Mouse (Mus musculus) myocyte (in vitro differentiated cells): ENCODE measurements around the gene Dcun1d1. TPM values are rescaled to one million over a fixed set of nuclear protein-coding genes. Genes with fewer than 3 reads are reported as not detected.

Source experiments
- H3K27me3 ChIP-seq: one replicate; pipeline ENCODE4 v1.6.1; 2011; ENCODE audit not compliant: control insufficient read depth, insufficient read depth, insufficient read length
- H3K36me3 ChIP-seq: one replicate; pipeline ENCODE4 v1.6.1; 2011; ENCODE audit not compliant: control insufficient read depth, insufficient read depth
- H3K4me2 ChIP-seq: one replicate; pipeline ENCODE4 v1.6.1; 2011; ENCODE audit warnings: low read depth, control low read depth
- H3K4me3 ChIP-seq: one replicate; pipeline ENCODE4 v1.5.1; 2011; ENCODE audit warnings: mild to moderate bottlenecking, control low read depth, moderate library complexity
- H3K79me2 ChIP-seq: one replicate; pipeline ENCODE4 v1.6.1; 2011; ENCODE audit not compliant: control insufficient read depth, insufficient read depth
- H3ac ChIP-seq: one replicate; pipeline ENCODE4 v1.6.1; 2011; ENCODE audit not compliant: control insufficient read depth, insufficient read length
- CEBPB ChIP-seq: IDR thresholded peaks from 2 replicates; pipeline ENCODE4 v1.6.1; 2011; ENCODE audit warnings: mild to moderate bottlenecking, moderate library complexity; ENCODE audit not compliant: poor library complexity, insufficient read depth, severe bottlenecking
- E2F4 ChIP-seq: IDR thresholded peaks from one replicate; pipeline ENCODE4 v1.6.1; 2011; ENCODE audit warnings: mild to moderate bottlenecking, control low read depth, moderate library complexity; ENCODE audit not compliant: insufficient read depth
- MAX ChIP-seq: IDR thresholded peaks from one replicate; pipeline ENCODE4 v1.6.1; 2011; ENCODE audit warnings: low read depth, mild to moderate bottlenecking, control low read depth
- MYOD1 ChIP-seq, 3 experiments: IDR thresholded peaks; one replicate each; pipeline ENCODE4 v1.6.1; 2011; ENCODE audit warnings: control low read depth in 2 of 3, low read depth in 2 of 3, mild to moderate bottlenecking in 2 of 3, moderate library complexity in 1 of 3; ENCODE audit not compliant: insufficient read length in 2 of 3, control insufficient read depth in 1 of 3
- MYOG ChIP-seq, 3 experiments: IDR thresholded peaks; one replicate each; pipeline ENCODE4 v1.6.1; 2011; ENCODE audit warnings: control low read depth in 2 of 3, low read depth in 2 of 3, mild to moderate bottlenecking in 2 of 3; ENCODE audit not compliant: insufficient read length in 2 of 3, control insufficient read depth in 1 of 3, insufficient read depth in 1 of 3
- POLR2A ChIP-seq: IDR thresholded peaks from one replicate; pipeline ENCODE4 v1.6.1; 2011; ENCODE audit warnings: low read depth, mild to moderate bottlenecking, control low read depth, moderate library complexity; ENCODE audit not compliant: insufficient read length
- POLR2AphosphoS2 ChIP-seq: IDR thresholded peaks from one replicate; pipeline ENCODE4 v1.6.1; 2011; ENCODE audit warnings: low read depth, control low read depth; ENCODE audit not compliant: insufficient read length
- REST ChIP-seq: IDR thresholded peaks from one replicate; pipeline ENCODE4 v1.6.1; 2011; ENCODE audit warnings: mild to moderate bottlenecking, control low read depth, moderate library complexity; ENCODE audit not compliant: insufficient read depth, insufficient read length
- SRF ChIP-seq: IDR thresholded peaks from one replicate; pipeline ENCODE4 v1.6.1; 2011; ENCODE audit warnings: low read depth; ENCODE audit not compliant: control insufficient read depth, insufficient read length
- TCF12 ChIP-seq: IDR thresholded peaks from one replicate; pipeline ENCODE4 v1.6.1; 2011; ENCODE audit warnings: mild to moderate bottlenecking, control low read depth; ENCODE audit not compliant: poor library complexity, insufficient read depth, severe bottlenecking
- TCF3 ChIP-seq: IDR thresholded peaks from one replicate; pipeline ENCODE4 v1.6.1; 2011; ENCODE audit warnings: low read depth, control low read depth; ENCODE audit not compliant: insufficient read length
- USF1 ChIP-seq: IDR thresholded peaks from one replicate; pipeline ENCODE4 v1.6.1; 2011; ENCODE audit warnings: low read depth, mild to moderate bottlenecking, control low read depth, moderate library complexity
- polyA plus RNA-seq: library from polyadenylated mRNA; unstranded; fragments of >200 nt; fragmentation: generic; extraction: Trizol; gene quantifications from one replicate; pipeline ENCODE4 v1.2.1, GENCODE M21; 2012; ENCODE audit warnings: missing spikeins

The Dcun1d1 gene
- polyA plus RNA-seq, 1 experiment = 15.1 TPM

DNA sequence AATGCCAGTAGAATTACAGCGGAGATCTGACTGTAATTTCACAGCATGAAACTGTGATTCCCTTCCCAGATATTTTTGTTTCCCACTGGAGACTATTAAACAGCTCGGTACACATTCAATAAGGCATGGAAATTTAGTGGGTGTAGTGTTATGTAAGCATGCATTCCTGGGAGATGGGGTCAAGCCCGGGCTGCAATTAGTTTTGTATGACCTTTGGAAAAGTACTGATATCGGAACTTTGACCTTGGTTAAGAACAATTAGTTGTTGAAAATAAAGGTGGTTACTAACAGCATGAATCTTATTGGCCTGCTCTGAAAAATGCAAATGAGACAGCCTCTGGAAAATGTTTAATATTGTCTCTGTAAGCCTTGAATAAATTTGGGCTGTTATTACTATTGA is 33.2 kb upstream of the Dcun1d1 start:
- Histone ChIP-seq H3K27me3 (no peaks in the 10 kb centered on the region), H3ac (no peak overlapping the region), H3K36me3 (no peaks in the 10 kb centered on the region), H3K79me2 (no peaks in the 10 kb centered on the region), H3K4me3 (no peak overlapping the region), H3K4me2 (no peak overlapping the region)
- no peak for TF ChIP-seq POLR2A
- TF ChIP-seq CEBPB = no peak
- no peak for TF ChIP-seq E2F4
- TF ChIP-seq MYOG (IDR thresholded peaks at IDR 0.05; ENCODE audit: control insufficient read depth in 1 of 3, insufficient read depth in 1 of 3, insufficient read length in 2 of 3, low read depth in 2 of 3) = no peak
- TF ChIP-seq REST = no peak
- no peak for TF ChIP-seq POLR2AphosphoS2
- TF ChIP-seq TCF12 = no peak
- TF ChIP-seq MAX = no peak
- no peak for TF ChIP-seq TCF3
- no peak for TF ChIP-seq USF1
- TF ChIP-seq MYOD1 (IDR thresholded peaks at IDR 0.05; ENCODE audit: control insufficient read depth in 1 of 3, insufficient read length in 2 of 3, low read depth in 2 of 3) = no peak
- no peak for TF ChIP-seq SRF

DNA sequence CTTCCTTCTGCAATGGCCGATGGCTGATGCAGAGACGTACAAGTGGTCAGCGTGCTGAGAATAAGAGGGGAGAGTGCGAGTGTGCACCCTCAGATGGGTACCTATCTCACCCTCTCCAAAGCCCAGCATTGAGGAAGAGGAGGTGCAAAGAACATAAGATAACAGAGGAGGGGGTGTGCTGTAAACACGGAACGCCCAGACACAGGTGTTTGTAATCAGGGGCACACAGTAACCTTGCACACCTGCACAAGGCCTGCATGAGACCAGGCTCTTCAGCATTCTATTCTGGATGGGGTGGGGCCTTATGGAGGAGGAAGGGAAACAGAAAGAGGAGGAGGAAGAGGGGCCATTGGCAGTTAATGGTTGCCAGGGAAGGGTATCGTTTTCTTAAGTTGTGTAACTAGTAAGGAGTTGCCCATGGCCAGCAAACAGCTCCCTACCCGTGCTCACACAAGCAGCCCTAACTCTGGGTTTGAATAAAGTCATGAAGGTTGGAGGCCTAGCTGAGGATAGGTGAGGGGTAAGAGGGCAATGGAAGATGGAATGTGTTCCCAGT is 30.2 kb upstream of the Dcun1d1 start:
- H3K79me2 ChIP-seq = no peaks in the 10 kb centered on the region
- no peak overlapping the region for H3K4me2 ChIP-seq
- no peaks in the 10 kb centered on the region for H3K36me3 ChIP-seq
- H3ac ChIP-seq = no peak overlapping the region
- H3K27me3 ChIP-seq = no peaks in the 10 kb centered on the region
- no peak overlapping the region for H3K4me3 ChIP-seq
- TF ChIP-seq TCF3 (no peak), POLR2A (no peak), USF1 (no peak), MAX (no peak), E2F4 (no peak), TCF12 (no peak), REST (no peak), POLR2AphosphoS2 (no peak), CEBPB (no peak), MYOG (IDR thresholded peaks at IDR 0.05; ENCODE audit: control insufficient read depth in 1 of 3, insufficient read depth in 1 of 3, insufficient read length in 2 of 3, low read depth in 2 of 3) (no peak)

DNA sequence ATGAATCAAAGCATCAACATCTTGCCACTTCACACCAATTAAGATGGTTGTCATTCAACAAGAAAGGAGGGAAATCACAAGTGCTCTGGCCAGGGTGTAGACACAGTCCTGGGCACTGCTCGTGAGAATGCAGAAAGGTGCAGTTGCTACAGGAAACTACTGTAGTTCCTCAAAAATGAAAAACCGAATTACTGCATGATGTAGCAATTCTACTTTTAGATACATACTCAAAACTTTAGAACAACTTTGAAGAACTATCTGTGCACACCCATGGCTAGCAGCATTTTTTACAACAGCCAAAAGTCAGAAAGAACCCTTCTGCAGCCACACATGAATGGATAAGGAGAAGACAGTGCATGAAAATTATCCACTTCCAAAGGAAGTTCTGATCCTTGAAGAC is 29.2 kb upstream of the Dcun1d1 start:
- Histone ChIP-seq H3K36me3 (no peaks in the 10 kb centered on the region), H3ac (no peak overlapping the region), H3K79me2 (no peaks in the 10 kb centered on the region), H3K27me3 (no peaks in the 10 kb centered on the region), H3K4me2 (no peak overlapping the region), H3K4me3 (no peak overlapping the region)
- no peak for TF ChIP-seq CEBPB
- TF ChIP-seq POLR2A = no peak
- no peak for TF ChIP-seq MYOD1 (IDR thresholded peaks at IDR 0.05; ENCODE audit: control insufficient read depth in 1 of 3, insufficient read length in 2 of 3, low read depth in 2 of 3)
- TF ChIP-seq POLR2AphosphoS2 = no peak
- TF ChIP-seq E2F4 = no peak
- no peak for TF ChIP-seq TCF12
- no peak for TF ChIP-seq MYOG (IDR thresholded peaks at IDR 0.05; ENCODE audit: control insufficient read depth in 1 of 3, insufficient read depth in 1 of 3, insufficient read length in 2 of 3, low read depth in 2 of 3)
- TF ChIP-seq MAX = no peak
- TF ChIP-seq REST = no peak
- no peak for TF ChIP-seq TCF3
- no peak for TF ChIP-seq USF1
- TF ChIP-seq SRF = no peak

GRCm38 (mm10) chr3:35964928-35965327 is 27.7 kb upstream of the Dcun1d1 start:
- Histone ChIP-seq H3K27me3 (no peaks in the 10 kb centered on the region), H3K4me3 (no peak overlapping the region), H3K79me2 (no peaks in the 10 kb centered on the region), H3K36me3 (no peaks in the 10 kb centered on the region), H3ac (no peak overlapping the region), H3K4me2 (no peak overlapping the region)
- TF ChIP-seq SRF = no peak
- TF ChIP-seq TCF3 = no peak
- TF ChIP-seq USF1 = no peak
- TF ChIP-seq CEBPB = no peak
- TF ChIP-seq POLR2A = no peak

DNA sequence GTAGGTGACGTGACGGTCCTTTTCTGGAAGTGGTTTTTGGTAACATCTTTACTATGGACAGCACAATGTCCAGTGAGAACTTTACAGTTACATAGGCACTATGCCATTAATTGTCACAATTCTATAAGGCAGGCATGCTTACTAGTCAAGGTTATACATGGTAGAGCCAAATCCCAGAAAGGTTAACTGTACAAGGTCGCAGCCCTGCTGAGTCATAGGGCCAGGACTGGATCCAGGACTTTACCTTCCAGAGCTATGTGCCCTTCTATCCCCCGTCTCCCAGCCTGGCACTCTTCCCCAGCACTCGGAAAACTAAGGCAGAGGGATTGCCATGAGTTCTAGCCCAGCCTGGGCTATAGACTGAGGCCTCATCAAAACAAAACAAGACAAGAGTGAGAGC is 26.7 kb upstream of the Dcun1d1 start:
- TF ChIP-seq MAX = no peak
- TF ChIP-seq POLR2AphosphoS2 = no peak
- TF ChIP-seq CEBPB = no peak
- no peak for TF ChIP-seq REST
- no peak for TF ChIP-seq E2F4
- no peak for TF ChIP-seq TCF12
- no peak for TF ChIP-seq MYOD1 (IDR thresholded peaks at IDR 0.05; ENCODE audit: control insufficient read depth in 1 of 3, insufficient read length in 2 of 3, low read depth in 2 of 3)
- Histone ChIP-seq H3K36me3 (no peaks in the 10 kb centered on the region), H3K4me2 (no peak overlapping the region), H3K4me3 (no peak overlapping the region), H3ac (no peak overlapping the region), H3K27me3 (no peaks in the 10 kb centered on the region), H3K79me2 (no peaks in the 10 kb centered on the region)
